Mouse (Mus musculus): ENCODE data around the gene Gm3500. TPM values are rescaled to one million over a fixed set of nuclear protein-coding genes. Genes with fewer than 3 reads are reported as not detected.

Gm3500 gene
- not detected in 2 replicates for polyA plus RNA-seq (2012; ENCODE audit: low replicate concordance)

DNA sequence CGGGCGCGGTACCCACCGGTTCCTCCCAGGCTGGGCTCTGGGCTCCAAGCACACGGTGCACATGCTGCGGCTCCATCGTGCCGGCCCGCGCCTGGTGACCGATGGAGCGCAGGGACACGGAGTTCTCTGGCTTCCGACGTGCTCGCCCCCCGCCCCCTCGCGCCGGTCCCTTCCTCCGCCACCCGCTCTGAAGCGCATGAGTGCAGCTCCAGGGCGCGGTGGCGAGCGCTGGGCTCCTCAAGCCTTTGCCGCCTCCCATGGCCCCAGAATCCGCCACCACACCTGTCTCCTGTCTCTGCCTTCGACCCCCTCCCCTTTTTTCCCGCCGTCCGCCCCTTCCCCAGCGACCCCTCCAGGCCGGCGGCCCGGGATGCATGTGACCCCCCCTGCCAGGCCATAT lies at the start of gene Gm3500:
Gene Gm3500, minus strand, starts transcription at position 101 of the 400 bp plus-strand sequence.

DNA sequence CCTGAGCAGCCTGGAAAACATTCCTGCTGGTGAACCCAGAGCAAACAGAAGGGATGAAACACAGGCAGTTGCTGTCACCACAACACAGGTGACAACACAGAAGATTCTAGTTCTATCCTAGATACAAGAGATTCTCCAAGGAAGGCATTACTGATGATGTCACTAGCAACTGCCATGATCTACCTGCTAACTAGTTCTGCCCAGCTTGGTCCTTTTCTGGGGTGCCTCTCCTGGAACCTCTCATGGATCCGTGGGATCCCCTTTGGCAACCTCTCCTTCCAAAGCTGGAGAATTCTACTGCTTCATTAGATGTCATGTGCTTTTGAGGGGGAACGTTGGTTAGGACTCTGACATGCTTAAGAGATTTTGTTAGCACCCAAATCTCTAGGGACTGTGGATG lies 54.0 kb downstream of the Gm3500 start, which contains the start of gene Gm3542:
Gene Gm3542, minus strand, starts transcription at position 101 of the 400 bp plus-strand sequence.

Other genes with a start within 250 kb of the Gm3500 start
- gene Gm3317, start 224.5 kb downstream of the Gm3500 start, polyA plus RNA-seq (2012; ENCODE audit: low replicate concordance) = not detected in 2 replicates
- not detected in 2 replicates for gene Gm8271, start 203.3 kb downstream of the Gm3500 start, polyA plus RNA-seq (2012; ENCODE audit: low replicate concordance)
- gene Gm3526, start 128.5 kb downstream of the Gm3500 start, polyA plus RNA-seq (2012; ENCODE audit: low replicate concordance) = not detected in 2 replicates
- gene Gm3542, start 54.1 kb downstream of the Gm3500 start, polyA plus RNA-seq (2012; ENCODE audit: low replicate concordance) = not detected in 2 replicates
- 0.06 TPM in 1 of 2 replicates, not detected in the other for gene Gm3194, start 66.4 kb upstream of the Gm3500 start, polyA plus RNA-seq (2012; ENCODE audit: low replicate concordance)
- gene Gm8246, start 88.8 kb upstream of the Gm3500 start, polyA plus RNA-seq (2012; ENCODE audit: low replicate concordance) = not detected in 2 replicates
- 0.20 TPM in 1 of 2 replicates, not detected in the other for gene Gm3187, start 95.2 kb upstream of the Gm3500 start, polyA plus RNA-seq (2012; ENCODE audit: low replicate concordance)
- gene Gm3488, start 112.6 kb upstream of the Gm3500 start, polyA plus RNA-seq (2012; ENCODE audit: low replicate concordance) = not detected in 2 replicates
- not detected in 2 replicates for gene Gm3532, start 149.4 kb upstream of the Gm3500 start, polyA plus RNA-seq (2012; ENCODE audit: low replicate concordance)
- gene Gm8265, start 244.0 kb upstream of the Gm3500 start, polyA plus RNA-seq (2012; ENCODE audit: low replicate concordance) = not detected in 2 replicates